Mouse (Mus musculus): ENCODE data around the gene Slc9a9. TPM values are rescaled to one million over a fixed set of nuclear protein-coding genes. Genes with fewer than 3 reads are reported as not detected.

Slc9a9 gene
- polyA plus RNA-seq, 1 experiment from 2014 or later, result 1.2 TPM

DNA sequence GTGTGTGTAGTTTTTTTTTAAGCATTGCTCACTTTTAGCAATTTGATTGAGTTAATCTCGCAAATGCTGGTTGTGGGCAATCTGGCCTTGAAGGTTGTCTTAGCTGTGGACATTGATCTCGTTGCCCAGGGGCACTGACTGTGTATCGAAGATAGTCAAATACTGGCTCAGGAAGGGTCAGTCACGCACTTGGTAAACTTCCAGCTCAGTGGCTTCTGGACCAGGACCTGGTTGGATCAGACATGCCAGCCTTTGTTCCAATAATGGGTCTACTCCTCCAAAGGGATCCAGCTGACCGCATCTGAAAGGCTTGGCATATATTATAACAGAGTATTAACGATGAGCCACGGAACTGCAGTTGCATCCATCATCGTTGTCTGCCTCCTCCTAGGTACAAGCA, 489.2 kb downstream of the Slc9a9 start:
- Histone ChIP-seq H3K4me2 (ENCODE audit: low read depth, severe bottlenecking) (no peak overlapping the region), H3K36me3 (ENCODE audit: control insufficient read depth, insufficient read depth, low read length) (no peaks in the 10 kb centered on the region), H3K4me1 (ENCODE audit: control insufficient read depth, insufficient read depth, low read length) (peaks cover 3% of the 10 kb centered on the region; the same call in 1 of the 2 replicates), H3K27me3 (ENCODE audit: control insufficient read depth, insufficient read depth, low read length) (no peaks in the 10 kb centered on the region), H3K9me3 (ENCODE audit: control insufficient read depth, low read length) (no peaks in the 10 kb centered on the region), H3K9ac (ENCODE audit: low read length) (no peak overlapping the region), H3K4me3 (ENCODE audit: low read depth, low read length) (no peak overlapping the region), H3K27ac (replicated peaks; ENCODE audit: low read depth, low read length) (no peak overlapping the region)
- 93% methylated on average over 8 of the region's 8 CpGs for WGBS
- DNase-seq (ENCODE audit: low spot score) (no peak), ATAC-seq (ENCODE audit: insufficient number of reproducible peaks, low FRiP score, low TSS enrichment, low read depth) (no peak)

DNA sequence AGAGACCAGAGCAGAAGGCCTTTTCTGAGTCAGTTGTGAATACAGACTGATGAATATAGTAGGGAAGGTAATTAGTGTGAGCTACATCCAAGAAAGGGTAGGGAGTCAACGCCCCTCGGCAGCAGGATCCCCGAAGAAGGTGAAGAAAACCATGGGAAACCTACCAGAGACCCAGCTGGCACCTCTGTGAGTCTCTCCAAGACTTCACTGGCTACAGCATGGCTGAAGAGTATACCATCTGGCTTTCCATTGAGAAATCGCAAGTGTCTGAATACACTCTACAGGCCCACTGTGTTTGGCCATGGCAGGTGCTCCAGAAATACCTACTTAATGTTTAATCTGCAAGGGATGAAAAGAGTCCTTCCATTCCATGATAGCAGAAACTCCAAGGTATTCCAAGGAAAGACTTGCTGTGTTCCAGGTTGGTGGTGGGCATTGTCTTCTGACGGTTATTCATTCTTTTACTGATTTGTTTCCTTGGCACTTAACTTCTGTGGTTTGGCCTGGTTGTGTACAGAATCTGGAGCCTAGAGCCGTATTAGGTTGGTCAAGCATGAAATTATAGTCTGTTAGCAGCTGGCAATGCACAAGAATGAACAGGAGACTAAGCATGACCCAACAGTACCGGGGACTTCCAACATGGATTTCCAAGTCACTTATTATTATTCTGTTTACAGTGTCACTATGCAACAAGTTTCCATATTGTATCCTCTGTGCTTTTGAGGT, 491.0 kb downstream of the Slc9a9 start:
- DNase-seq (ENCODE audit: low spot score), result no peak
- Histone ChIP-seq H3K9me3 (ENCODE audit: control insufficient read depth, low read length) (no peaks in the 10 kb centered on the region), H3K4me1 (ENCODE audit: control insufficient read depth, insufficient read depth, low read length) (peaks cover 3% of the 10 kb centered on the region; the same call in 1 of the 2 replicates), H3K27me3 (ENCODE audit: control insufficient read depth, insufficient read depth, low read length) (no peaks in the 10 kb centered on the region), H3K36me3 (ENCODE audit: control insufficient read depth, insufficient read depth, low read length) (no peaks in the 10 kb centered on the region), H3K9ac (ENCODE audit: low read length) (no peak overlapping the region), H3K4me2 (ENCODE audit: low read depth, severe bottlenecking) (no peak overlapping the region), H3K27ac (replicated peaks; ENCODE audit: low read depth, low read length) (no peak overlapping the region), H3K4me3 (ENCODE audit: low read depth, low read length) (no peak overlapping the region)
- 87% methylated on average over 7 of the region's 7 CpGs for WGBS
- no peak for ATAC-seq (ENCODE audit: insufficient number of reproducible peaks, low FRiP score, low TSS enrichment, low read depth)

GRCm38 (mm10) chr9:95161699-95162098, 492.0 kb downstream of the Slc9a9 start:
- ATAC-seq (ENCODE audit: insufficient number of reproducible peaks, low FRiP score, low TSS enrichment, low read depth) (no peak), DNase-seq (ENCODE audit: low spot score) (no peak)
- Histone ChIP-seq H3K9me3 (ENCODE audit: control insufficient read depth, low read length) (no peaks in the 10 kb centered on the region), H3K27me3 (ENCODE audit: control insufficient read depth, insufficient read depth, low read length) (no peaks in the 10 kb centered on the region), H3K36me3 (ENCODE audit: control insufficient read depth, insufficient read depth, low read length) (no peaks in the 10 kb centered on the region), H3K4me2 (ENCODE audit: low read depth, severe bottlenecking) (no peak overlapping the region), H3K27ac (replicated peaks; ENCODE audit: low read depth, low read length) (no peak overlapping the region), H3K4me3 (ENCODE audit: low read depth, low read length) (no peak overlapping the region), H3K4me1 (ENCODE audit: control insufficient read depth, insufficient read depth, low read length) (peaks cover 3% of the 10 kb centered on the region; the same call in 1 of the 2 replicates), H3K9ac (ENCODE audit: low read length) (no peak overlapping the region)
- WGBS, result 47% methylated on average over 2 of the region's 2 CpGs

DNA sequence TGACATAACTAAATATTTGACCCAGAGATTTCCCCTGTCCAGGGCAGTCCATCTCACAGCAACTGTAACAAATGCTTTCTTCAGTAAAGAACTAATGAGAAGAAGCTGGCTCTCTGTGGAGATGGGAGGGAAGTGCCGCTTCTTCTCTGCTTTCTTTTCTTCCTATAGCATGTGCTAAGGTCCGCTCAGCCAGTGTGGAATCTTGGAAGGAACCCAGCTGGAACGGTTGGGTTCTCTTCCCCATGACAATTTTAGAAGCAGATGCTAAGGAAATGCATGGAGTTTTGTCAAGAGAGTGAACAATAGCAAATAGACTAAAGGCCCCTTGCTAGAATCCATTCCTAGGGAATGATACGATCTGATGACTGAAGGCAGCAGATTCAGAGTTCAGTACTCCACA, 496.5 kb downstream of the Slc9a9 start:
- Histone ChIP-seq H3K36me3 (ENCODE audit: control insufficient read depth, insufficient read depth, low read length) (no peaks in the 10 kb centered on the region), H3K9ac (ENCODE audit: low read length) (no peak overlapping the region), H3K4me2 (ENCODE audit: low read depth, severe bottlenecking) (no peak overlapping the region), H3K4me1 (ENCODE audit: control insufficient read depth, insufficient read depth, low read length) (peaks cover 3% of the 10 kb centered on the region; the same call in 1 of the 2 replicates), H3K9me3 (ENCODE audit: control insufficient read depth, low read length) (no peaks in the 10 kb centered on the region), H3K4me3 (ENCODE audit: low read depth, low read length) (no peak overlapping the region), H3K27ac (replicated peaks; ENCODE audit: low read depth, low read length) (no peak overlapping the region), H3K27me3 (ENCODE audit: control insufficient read depth, insufficient read depth, low read length) (no peaks in the 10 kb centered on the region)
- ATAC-seq (ENCODE audit: insufficient number of reproducible peaks, low FRiP score, low TSS enrichment, low read depth), result no peak
- no peak for DNase-seq (ENCODE audit: low spot score)
- WGBS, result 88% methylated on average over 4 of the region's 4 CpGs

- no peaks in the 10 kb centered on the region for H3K4me1 ChIP-seq (ENCODE audit: control insufficient read depth, insufficient read depth, low read length)
- H3K4me2 ChIP-seq (ENCODE audit: low read depth, severe bottlenecking), result no peak overlapping the region
- WGBS, result 75% methylated on average over 1 of the region's 1 CpGs
- no peak overlapping the region for H3K27ac ChIP-seq (replicated peaks; ENCODE audit: low read depth, low read length)
- no peaks in the 10 kb centered on the region for H3K27me3 ChIP-seq (ENCODE audit: control insufficient read depth, insufficient read depth, low read length)
- no peaks in the 10 kb centered on the region for H3K36me3 ChIP-seq (ENCODE audit: control insufficient read depth, insufficient read depth, low read length)
- H3K4me3 ChIP-seq (ENCODE audit: low read depth, low read length), result no peak overlapping the region
- no peak overlapping the region for H3K9ac ChIP-seq (ENCODE audit: low read length)
- ATAC-seq (ENCODE audit: insufficient number of reproducible peaks, low FRiP score, low TSS enrichment, low read depth) (no peak), DNase-seq (ENCODE audit: low spot score) (no peak)
- no peaks in the 10 kb centered on the region for H3K9me3 ChIP-seq (ENCODE audit: control insufficient read depth, low read length)
These were observed 498.1 kb downstream of the Slc9a9 start for GRCm38 (mm10) chr9:95167806-95168205.

GRCm38 (mm10) chr9:95168487-95169008, 498.8 kb downstream of the Slc9a9 start:
- WGBS, result 91% methylated on average over 13 of the region's 13 CpGs
- ATAC-seq (ENCODE audit: insufficient number of reproducible peaks, low FRiP score, low TSS enrichment, low read depth) (no peak), DNase-seq (ENCODE audit: low spot score) (no peak)
- Histone ChIP-seq H3K9ac (ENCODE audit: low read length) (no peak overlapping the region), H3K36me3 (ENCODE audit: control insufficient read depth, insufficient read depth, low read length) (no peaks in the 10 kb centered on the region), H3K9me3 (ENCODE audit: control insufficient read depth, low read length) (no peaks in the 10 kb centered on the region), H3K4me3 (ENCODE audit: low read depth, low read length) (no peak overlapping the region), H3K27me3 (ENCODE audit: control insufficient read depth, insufficient read depth, low read length) (no peaks in the 10 kb centered on the region), H3K4me1 (ENCODE audit: control insufficient read depth, insufficient read depth, low read length) (no peaks in the 10 kb centered on the region), H3K27ac (replicated peaks; ENCODE audit: low read depth, low read length) (no peak overlapping the region), H3K4me2 (ENCODE audit: low read depth, severe bottlenecking) (no peak overlapping the region)

- DNase-seq (ENCODE audit: low spot score), result no peak
- no peaks in the 10 kb centered on the region for H3K9me3 ChIP-seq (ENCODE audit: control insufficient read depth, low read length)
- H3K9ac ChIP-seq (ENCODE audit: low read length), result no peak overlapping the region
These were observed 508.5 kb downstream of the Slc9a9 start for GRCm38 (mm10) chr9:95178170-95178569.

GRCm38 (mm10) chr9:95180005-95180404, 510.3 kb downstream of the Slc9a9 start:
- 62% methylated on average over 2 of the region's 2 CpGs for WGBS
- Histone ChIP-seq H3K27me3 (ENCODE audit: control insufficient read depth, insufficient read depth, low read length) (no peaks in the 10 kb centered on the region), H3K27ac (replicated peaks; ENCODE audit: low read depth, low read length) (no peak overlapping the region), H3K9me3 (ENCODE audit: control insufficient read depth, low read length) (no peaks in the 10 kb centered on the region), H3K9ac (ENCODE audit: low read length) (no peak overlapping the region), H3K36me3 (ENCODE audit: control insufficient read depth, insufficient read depth, low read length) (no peaks in the 10 kb centered on the region), H3K4me1 (ENCODE audit: control insufficient read depth, insufficient read depth, low read length) (peaks cover 13% of the 10 kb centered on the region; the same call in 1 of the 2 replicates), H3K4me2 (ENCODE audit: low read depth, severe bottlenecking) (no peak overlapping the region), H3K4me3 (ENCODE audit: low read depth, low read length) (no peak overlapping the region)
- no peak for DNase-seq (ENCODE audit: low spot score)
- ATAC-seq (ENCODE audit: insufficient number of reproducible peaks, low FRiP score, low TSS enrichment, low read depth), result no peak

More at GRCm38 (mm10) chr9:95178170-95178569, 508.5 kb downstream of the Slc9a9 start:
- no peaks in the 10 kb centered on the region for H3K27me3 ChIP-seq (ENCODE audit: control insufficient read depth, insufficient read depth, low read length)
- no peak overlapping the region for H3K27ac ChIP-seq (replicated peaks; ENCODE audit: low read depth, low read length)
- no peaks in the 10 kb centered on the region for H3K36me3 ChIP-seq (ENCODE audit: control insufficient read depth, insufficient read depth, low read length)
- H3K4me2 ChIP-seq (ENCODE audit: low read depth, severe bottlenecking), result no peak overlapping the region
- WGBS, result 91% methylated on average over 3 of the region's 3 CpGs
- peaks cover 13% of the 10 kb centered on the region; the same call in 1 of the 2 replicates for H3K4me1 ChIP-seq (ENCODE audit: control insufficient read depth, insufficient read depth, low read length)
- no peak for ATAC-seq (ENCODE audit: insufficient number of reproducible peaks, low FRiP score, low TSS enrichment, low read depth)
- no peak overlapping the region for H3K4me3 ChIP-seq (ENCODE audit: low read depth, low read length)
